ENCODE assay signal across 29 mouse cellular contexts in the genomic region with DNA sequence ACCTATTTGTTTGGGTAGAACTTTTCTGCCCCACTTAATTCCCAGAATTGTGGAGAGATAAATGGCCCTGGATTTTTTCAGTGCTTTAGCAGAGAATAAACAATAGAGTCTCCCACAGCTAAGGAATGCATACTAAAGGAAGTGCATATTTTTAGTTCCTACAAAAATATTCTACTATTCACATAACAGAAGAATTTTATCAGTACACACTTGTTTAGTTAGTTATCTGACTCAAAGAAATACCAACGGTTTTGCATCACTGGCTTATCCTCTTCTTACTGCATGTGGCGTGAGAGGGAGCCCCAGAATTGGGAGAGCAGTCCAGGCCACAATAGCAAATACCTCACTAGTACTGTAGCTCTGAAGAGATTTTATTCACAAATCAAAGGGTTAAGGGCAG.
A peak's percentile ranks its signal among the peaks of the same experiment; 100 is the strongest.
DNase-seq lines count a peak whose midpoint lies in the region; ATAC-seq and TF ChIP-seq lines count a peak whose summit lies in the region.
"Had no signal": no experiment of that assay in that cellular context is flagged by ENCODE, and none has a peak within 500 bp of the region (broad histone marks: within the 10 kb centered on the region; RNA-seq: fewer than 3 reads in every experiment).

No protein-coding gene starts in this region.

- no peaks in the 10 kb centered on the region for H3K9me3 ChIP-seq in heart, embryonic 15.5 days (replicated peaks)
- no peaks in the 10 kb centered on the region for H3K9me3 ChIP-seq in heart, embryonic 10.5 days
- no peaks in the 10 kb centered on the region for H3K9me3 ChIP-seq in lung, embryonic 14.5 days (ENCODE audit: low read depth, low read length)
- H3K9me3 ChIP-seq: embryonic facial prominence, embryonic 10.5 days; forebrain, embryonic 10.5 days; hindbrain, embryonic 12.5 days; kidney, embryonic 15.5 days; midbrain, embryonic 10.5 days; neural tube, embryonic 13.5 days; stomach, embryonic 15.5 days had no signal

- no peak overlapping the region for H3K9ac ChIP-seq in heart, embryonic 15.5 days
- no peak overlapping the region for H3K9ac ChIP-seq in lung, embryonic 14.5 days
- H3K9ac ChIP-seq: forebrain, postnatal 0 days; hindbrain, embryonic 12.5 days; kidney, embryonic 15.5 days; neural tube, embryonic 13.5 days; stomach, embryonic 15.5 days had no signal

- no peak for TF ChIP-seq CTCF in lung, embryonic 14.5 days (IDR thresholded peaks at IDR 0.05; ENCODE audit: low read depth)

- H3K27ac ChIP-seq in heart, embryonic 15.5 days, result no peak overlapping the region
- H3K27ac ChIP-seq in heart, embryonic 10.5 days, result no peak overlapping the region
- H3K27ac ChIP-seq in lung, embryonic 14.5 days (ENCODE audit: low read depth), result no peak overlapping the region
- H3K27ac ChIP-seq: embryonic facial prominence, embryonic 10.5 days; forebrain, embryonic 10.5 days; hindbrain, embryonic 12.5 days; kidney, embryonic 15.5 days; left cerebral cortex, adult 2 months; midbrain, embryonic 10.5 days; neural tube, embryonic 13.5 days; stomach, embryonic 15.5 days had no signal

- no peak overlapping the region for H3K4me2 ChIP-seq in heart, embryonic 15.5 days
- H3K4me2 ChIP-seq in lung, embryonic 14.5 days, result no peak overlapping the region
- H3K4me2 ChIP-seq: hindbrain, embryonic 12.5 days; kidney, embryonic 15.5 days; neural tube, embryonic 13.5 days; stomach, embryonic 15.5 days had no signal

- H3K27me3 ChIP-seq in heart, embryonic 15.5 days, result no peaks in the 10 kb centered on the region
- no peaks in the 10 kb centered on the region for H3K27me3 ChIP-seq in heart, embryonic 10.5 days (ENCODE audit: insufficient read depth, poor library complexity, severe bottlenecking)
- no peaks in the 10 kb centered on the region for H3K27me3 ChIP-seq in lung, embryonic 14.5 days (ENCODE audit: insufficient read depth, low read length)
- H3K27me3 ChIP-seq: hindbrain, embryonic 12.5 days; kidney, embryonic 15.5 days; neural tube, embryonic 13.5 days; stomach, embryonic 15.5 days had no signal

- H3K4me1 ChIP-seq in heart, embryonic 15.5 days (replicated peaks), result no peaks in the 10 kb centered on the region; the same call in 1 of the 2 replicates
- H3K4me1 ChIP-seq in heart, embryonic 10.5 days, result no peaks in the 10 kb centered on the region
- H3K4me1 ChIP-seq in lung, embryonic 14.5 days (ENCODE audit: insufficient read depth), result no peaks in the 10 kb centered on the region
- H3K4me1 ChIP-seq: embryonic facial prominence, embryonic 10.5 days; kidney, embryonic 15.5 days; stomach, embryonic 15.5 days had no signal

- no peaks in the 10 kb centered on the region for H3K36me3 ChIP-seq in heart, embryonic 15.5 days
- no peaks in the 10 kb centered on the region for H3K36me3 ChIP-seq in heart, embryonic 10.5 days
- H3K36me3 ChIP-seq in lung, embryonic 14.5 days (ENCODE audit: insufficient read depth), result no peaks in the 10 kb centered on the region
- H3K36me3 ChIP-seq: embryonic facial prominence, embryonic 10.5 days; forebrain, embryonic 10.5 days; hindbrain, embryonic 12.5 days; kidney, embryonic 15.5 days; midbrain, embryonic 10.5 days; neural tube, embryonic 13.5 days; stomach, embryonic 15.5 days had no signal

- ATAC-seq in heart, embryonic 15.5 days (replicated peaks; ENCODE audit: insufficient number of reproducible peaks, insufficient read depth, low FRiP score, low read depth), result peak; percentile 50; the same call in 1 of the 2 replicates
- ATAC-seq in lung, embryonic 14.5 days (ENCODE audit: insufficient read depth), result peak; percentile 54
- ATAC-seq in megakaryocyte-erythroid progenitor cell, adult 5-6 weeks (replicated peaks; ENCODE audit: low FRiP score, low TSS enrichment, poor library complexity, severe bottlenecking), result peak; percentile 64
- ATAC-seq: CD4-positive, CD25-positive, alpha-beta regulatory T cell, adult 4 months; forebrain, postnatal 0 days; midbrain, embryonic 16.5 days had no signal

- 32% methylated on average over 2 of the region's 2 CpGs for WGBS in heart, embryonic 15.5 days
- 39% methylated on average over 2 of the region's 2 CpGs for WGBS in heart, embryonic 10.5 days
- 16% methylated on average over 2 of the region's 2 CpGs for WGBS in lung, embryonic 14.5 days

- no peak overlapping the region for H3K4me3 ChIP-seq in heart, embryonic 15.5 days
- no peak overlapping the region for H3K4me3 ChIP-seq in heart, embryonic 10.5 days
- H3K4me3 ChIP-seq in lung, embryonic 14.5 days (ENCODE audit: low read depth, low read length), result no peak overlapping the region
- H3K4me3 ChIP-seq: embryonic facial prominence, embryonic 10.5 days; forebrain, embryonic 10.5 days; hindbrain, embryonic 12.5 days; kidney, embryonic 15.5 days; left cerebral cortex, adult 2 months; midbrain, embryonic 10.5 days; myocyte; neural tube, embryonic 13.5 days; stomach, embryonic 15.5 days had no signal

- DNase-seq in heart, embryonic 10.5 days (ENCODE audit: low spot score), result no peak
- peak; percentile 37 for DNase-seq in lung, embryonic 14.5 days
- no peak for DNase-seq in lung, postnatal 4 days
- peak; percentile 64 for DNase-seq in NIH3T3 (ENCODE audit: low read depth)
- no peak for DNase-seq in right cerebral cortex, adult 2 months (ENCODE audit: low spot score in 2 of 2)
- DNase-seq: adrenal gland, adult 2 months; cerebellum, adult 11 months; cerebellum, postnatal 10 days; forebrain, postnatal 0 days; gastrocnemius, postnatal 25 days; heart, adult 18-20 months; heart, postnatal 14 days; kidney, adult 11 months; lung, postnatal 14 days; right cerebral cortex, adult 18-20 months; thymus, postnatal 36 days had no signal

Comparison
In these comparisons a context has a peak if more than half of its experiments do, and no peak if none do; other contexts are left out.
1. DNase-seq: peak in lung, embryonic 14.5 days (single experiment) and NIH3T3 (single experiment); none in heart, embryonic 10.5 days (single experiment), lung, postnatal 4 days (0 of 2) and right cerebral cortex, adult 2 months (0 of 2).
2. Peak in every context shown above with its lines, with median percentiles within 50 percentile points of each other: ATAC-seq.